Mouse (Mus musculus) myocyte (in vitro differentiated cells): ENCODE data around the gene Plcb4. TPM values are rescaled to one million over a fixed set of nuclear protein-coding genes. Genes with fewer than 3 reads are reported as not detected.

Experiments
- H3K27me3 ChIP-seq: one replicate; pipeline ENCODE4 v1.6.1; 2011; ENCODE audit not compliant: control insufficient read depth, insufficient read depth, insufficient read length
- H3K36me3 ChIP-seq: one replicate; pipeline ENCODE4 v1.6.1; 2011; ENCODE audit not compliant: control insufficient read depth, insufficient read depth
- H3K4me2 ChIP-seq: one replicate; pipeline ENCODE4 v1.6.1; 2011; ENCODE audit warnings: low read depth, control low read depth
- H3K4me3 ChIP-seq: one replicate; pipeline ENCODE4 v1.5.1; 2011; ENCODE audit warnings: mild to moderate bottlenecking, control low read depth, moderate library complexity
- H3K79me2 ChIP-seq: one replicate; pipeline ENCODE4 v1.6.1; 2011; ENCODE audit not compliant: control insufficient read depth, insufficient read depth
- H3ac ChIP-seq: one replicate; pipeline ENCODE4 v1.6.1; 2011; ENCODE audit not compliant: control insufficient read depth, insufficient read length
- CEBPB ChIP-seq: IDR thresholded peaks from 2 replicates; pipeline ENCODE4 v1.6.1; 2011; ENCODE audit warnings: mild to moderate bottlenecking, moderate library complexity; ENCODE audit not compliant: poor library complexity, insufficient read depth, severe bottlenecking
- E2F4 ChIP-seq: IDR thresholded peaks from one replicate; pipeline ENCODE4 v1.6.1; 2011; ENCODE audit warnings: mild to moderate bottlenecking, control low read depth, moderate library complexity; ENCODE audit not compliant: insufficient read depth
- MAX ChIP-seq: IDR thresholded peaks from one replicate; pipeline ENCODE4 v1.6.1; 2011; ENCODE audit warnings: low read depth, mild to moderate bottlenecking, control low read depth
- MYOD1 ChIP-seq, 3 experiments: IDR thresholded peaks; one replicate each; pipeline ENCODE4 v1.6.1; 2011; ENCODE audit warnings: control low read depth in 2 of 3, low read depth in 2 of 3, mild to moderate bottlenecking in 2 of 3, moderate library complexity in 1 of 3; ENCODE audit not compliant: insufficient read length in 2 of 3, control insufficient read depth in 1 of 3
- MYOG ChIP-seq, 3 experiments: IDR thresholded peaks; one replicate each; pipeline ENCODE4 v1.6.1; 2011; ENCODE audit warnings: control low read depth in 2 of 3, low read depth in 2 of 3, mild to moderate bottlenecking in 2 of 3; ENCODE audit not compliant: insufficient read length in 2 of 3, control insufficient read depth in 1 of 3, insufficient read depth in 1 of 3
- POLR2A ChIP-seq: IDR thresholded peaks from one replicate; pipeline ENCODE4 v1.6.1; 2011; ENCODE audit warnings: low read depth, mild to moderate bottlenecking, control low read depth, moderate library complexity; ENCODE audit not compliant: insufficient read length
- POLR2AphosphoS2 ChIP-seq: IDR thresholded peaks from one replicate; pipeline ENCODE4 v1.6.1; 2011; ENCODE audit warnings: low read depth, control low read depth; ENCODE audit not compliant: insufficient read length
- REST ChIP-seq: IDR thresholded peaks from one replicate; pipeline ENCODE4 v1.6.1; 2011; ENCODE audit warnings: mild to moderate bottlenecking, control low read depth, moderate library complexity; ENCODE audit not compliant: insufficient read depth, insufficient read length
- SRF ChIP-seq: IDR thresholded peaks from one replicate; pipeline ENCODE4 v1.6.1; 2011; ENCODE audit warnings: low read depth; ENCODE audit not compliant: control insufficient read depth, insufficient read length
- TCF12 ChIP-seq: IDR thresholded peaks from one replicate; pipeline ENCODE4 v1.6.1; 2011; ENCODE audit warnings: mild to moderate bottlenecking, control low read depth; ENCODE audit not compliant: poor library complexity, insufficient read depth, severe bottlenecking
- TCF3 ChIP-seq: IDR thresholded peaks from one replicate; pipeline ENCODE4 v1.6.1; 2011; ENCODE audit warnings: low read depth, control low read depth; ENCODE audit not compliant: insufficient read length
- USF1 ChIP-seq: IDR thresholded peaks from one replicate; pipeline ENCODE4 v1.6.1; 2011; ENCODE audit warnings: low read depth, mild to moderate bottlenecking, control low read depth, moderate library complexity
- polyA plus RNA-seq: library from polyadenylated mRNA; unstranded; fragments of >200 nt; fragmentation: generic; extraction: Trizol; gene quantifications from one replicate; pipeline ENCODE4 v1.2.1, GENCODE M21; 2012; ENCODE audit warnings: missing spikeins

Plcb4 gene
- polyA plus RNA-seq, 1 experiment: 5.3 TPM

GRCm38 (mm10) chr2:135755792-135756191, 97.0 kb downstream of the Plcb4 start:
- no peak overlapping the region for H3ac ChIP-seq
- no peak overlapping the region for H3K4me2 ChIP-seq
- H3K36me3 ChIP-seq: no peaks in the 10 kb centered on the region
- no peaks in the 10 kb centered on the region for H3K27me3 ChIP-seq
- TF ChIP-seq TCF3 (no peak), MYOD1 (IDR thresholded peaks at IDR 0.05; ENCODE audit: control insufficient read depth in 1 of 3, insufficient read length in 2 of 3, low read depth in 2 of 3) (no peak)
- H3K4me3 ChIP-seq: no peak overlapping the region
- no peaks in the 10 kb centered on the region for H3K79me2 ChIP-seq

GRCm38 (mm10) chr2:135757478-135757877, 98.7 kb downstream of the Plcb4 start:
- H3K4me3 ChIP-seq: no peak overlapping the region
- H3K27me3 ChIP-seq: no peaks in the 10 kb centered on the region
- no peak overlapping the region for H3ac ChIP-seq
- no peaks in the 10 kb centered on the region for H3K79me2 ChIP-seq
- TF ChIP-seq MYOD1 (IDR thresholded peaks at IDR 0.05; ENCODE audit: control insufficient read depth in 1 of 3, insufficient read length in 2 of 3, low read depth in 2 of 3): no peak
- TF ChIP-seq TCF12: no peak
- TF ChIP-seq E2F4: no peak
- TF ChIP-seq MAX: no peak
- no peak for TF ChIP-seq POLR2A
- TF ChIP-seq USF1: no peak
- no peak for TF ChIP-seq TCF3
- no peak for TF ChIP-seq MYOG (IDR thresholded peaks at IDR 0.05; ENCODE audit: control insufficient read depth in 1 of 3, insufficient read depth in 1 of 3, insufficient read length in 2 of 3, low read depth in 2 of 3)
- TF ChIP-seq CEBPB: no peak
- no peak for TF ChIP-seq REST
- TF ChIP-seq POLR2AphosphoS2: no peak
- no peak for TF ChIP-seq SRF
- H3K4me2 ChIP-seq: no peak overlapping the region
- no peaks in the 10 kb centered on the region for H3K36me3 ChIP-seq

- H3K27me3 ChIP-seq: no peaks in the 10 kb centered on the region
- TF ChIP-seq USF1 (no peak), POLR2A (no peak), REST (no peak), MYOD1 (IDR thresholded peaks at IDR 0.05; ENCODE audit: control insufficient read depth in 1 of 3, insufficient read length in 2 of 3, low read depth in 2 of 3) (no peak), E2F4 (no peak)
- H3K4me3 ChIP-seq: no peak overlapping the region
- no peaks in the 10 kb centered on the region for H3K36me3 ChIP-seq
- no peak overlapping the region for H3K4me2 ChIP-seq
- no peaks in the 10 kb centered on the region for H3K79me2 ChIP-seq
- no peak overlapping the region for H3ac ChIP-seq
These were observed 100.8 kb downstream of the Plcb4 start for GRCm38 (mm10) chr2:135759499-135760095.

GRCm38 (mm10) chr2:135761226-135761802, 102.5 kb downstream of the Plcb4 start:
- TF ChIP-seq E2F4 (no peak), REST (no peak), USF1 (no peak), TCF12 (no peak), TCF3 (no peak), MYOG (IDR thresholded peaks at IDR 0.05; ENCODE audit: control insufficient read depth in 1 of 3, insufficient read depth in 1 of 3, insufficient read length in 2 of 3, low read depth in 2 of 3) (no peak), MAX (no peak), MYOD1 (IDR thresholded peaks at IDR 0.05; ENCODE audit: control insufficient read depth in 1 of 3, insufficient read length in 2 of 3, low read depth in 2 of 3) (no peak), CEBPB (no peak), SRF (no peak), POLR2A (no peak)

GRCm38 (mm10) chr2:135764706-135765105, 105.9 kb downstream of the Plcb4 start:
- H3K36me3 ChIP-seq: no peaks in the 10 kb centered on the region
- no peak for TF ChIP-seq TCF12
- TF ChIP-seq E2F4: no peak
- no peak for TF ChIP-seq POLR2A
- no peak for TF ChIP-seq USF1
- TF ChIP-seq CEBPB: no peak
- no peak for TF ChIP-seq SRF
- no peak for TF ChIP-seq MYOD1 (IDR thresholded peaks at IDR 0.05; ENCODE audit: control insufficient read depth in 1 of 3, insufficient read length in 2 of 3, low read depth in 2 of 3)
- no peaks in the 10 kb centered on the region for H3K27me3 ChIP-seq
- H3ac ChIP-seq: no peak overlapping the region
- no peak overlapping the region for H3K4me2 ChIP-seq
- no peaks in the 10 kb centered on the region for H3K79me2 ChIP-seq
- H3K4me3 ChIP-seq: no peak overlapping the region

More at GRCm38 (mm10) chr2:135761226-135761802, 102.5 kb downstream of the Plcb4 start:
- Histone ChIP-seq H3ac (no peak overlapping the region), H3K27me3 (no peaks in the 10 kb centered on the region), H3K4me3 (no peak overlapping the region), H3K4me2 (no peak overlapping the region), H3K36me3 (no peaks in the 10 kb centered on the region), H3K79me2 (no peaks in the 10 kb centered on the region)
